Comparison of ENCODE assay signal across 8 mouse cellular contexts in the genomic region with DNA sequence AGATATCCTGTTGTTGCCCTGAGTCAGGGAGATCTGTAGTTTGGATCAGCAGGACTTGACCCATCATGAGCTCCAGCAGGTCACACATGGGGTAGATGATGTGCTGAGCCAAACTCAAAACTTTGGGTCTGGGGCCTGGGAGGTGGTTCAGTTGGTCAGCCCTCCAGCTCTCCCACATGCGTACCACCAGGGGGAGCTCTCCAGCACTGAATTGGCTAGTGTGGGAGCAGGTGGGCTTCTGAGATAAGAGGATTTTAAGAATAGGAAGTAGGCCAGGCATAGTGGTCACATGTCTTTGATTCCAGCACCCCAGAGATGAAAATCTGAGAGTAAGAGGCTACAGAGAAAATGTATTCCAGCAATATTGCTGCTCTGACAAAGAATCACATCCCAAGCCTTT. TPM values are rescaled to one million over a fixed set of nuclear protein-coding genes. Genes with fewer than 3 reads are reported as not detected.
A peak's percentile ranks its signal among the peaks of the same experiment; 100 is the strongest.
DNase-seq lines count a peak whose midpoint lies in the region; ATAC-seq and TF ChIP-seq lines count a peak whose summit lies in the region.

No protein-coding gene starts in this region.

- intact Hi-C loops in gastrocnemius, adult 2 months (cut with DNase I), result loop anchor here (2.0 kb wide), 1 partner anchor 68 kb away; no protein-coding TSS in a partner anchor

- peak; percentile 42 for DNase-seq in gastrocnemius, adult 2 months
- DNase-seq in gastrocnemius, adult 18-20 months (ENCODE audit: low spot score), result no peak
- DNase-seq in spleen, adult 12 weeks (ENCODE audit: low spot score), result peak; percentile 19
- DNase-seq in spleen, postnatal 14 days (ENCODE audit: low spot score in 2 of 2), result no peak
- DNase-seq in embryo, embryonic 11 days, result peak; percentile 76
- no peak for DNase-seq in testis, postnatal 10 days (ENCODE audit: low spot score)
- no peak for DNase-seq in layer of hippocampus, postnatal 14 days (ENCODE audit: low spot score in 2 of 2)

- ATAC-seq in megakaryocyte progenitor cell, adult 5-6 weeks (replicated peaks; ENCODE audit: poor library complexity), result peak; percentile 94

- H3K27ac ChIP-seq in gastrocnemius, adult 2 months, result no peak overlapping the region

- peak; percentile 77 for TF ChIP-seq CTCF in gastrocnemius, adult 2 months (IDR thresholded peaks at IDR 0.05)

- no peak overlapping the region for H3K4me3 ChIP-seq in gastrocnemius, adult 2 months

RNA-seq across cellular contexts. Expression of a gene that starts 11.8 kb away (rescaled TPM):
- 10 to 100 TPM; 20.2 to 20.5 TPM for total RNA-seq in gastrocnemius, adult 2 months (2021)
- total RNA-seq in gastrocnemius, adult 18-20 months (2021), result 10 to 100 TPM; 17.5 to 20.1 TPM
- 42.7 and 43.0 TPM in 2 replicates for total RNA-seq in megakaryocyte progenitor cell, adult 5-6 weeks (2015)
- 15.5 and 26.5 TPM in 2 replicates for total RNA-seq in megakaryocyte progenitor cell, adult 5-6 weeks (2017)
- 10 to 100 TPM; 65.4 to 80.2 TPM for total RNA-seq in layer of hippocampus, postnatal 14 days (2021)

RNA-seq across cellular contexts. Expression of a gene that starts 14.9 kb away (rescaled TPM):
- 10 to 100 TPM; 20.5 to 23.6 TPM for total RNA-seq in gastrocnemius, adult 2 months (2021)
- total RNA-seq in gastrocnemius, adult 18-20 months (2021), result 10 to 100 TPM; 21.8 to 23.4 TPM
- total RNA-seq in megakaryocyte progenitor cell, adult 5-6 weeks (2015), result 7.5 and 10.6 TPM in 2 replicates
- 12.8 and 34.6 TPM in 2 replicates for total RNA-seq in megakaryocyte progenitor cell, adult 5-6 weeks (2017)
- 100 to 1,000 TPM in 1 of 2 experiments, 10 to 100 TPM in 1; 91.8 to 108 TPM for total RNA-seq in layer of hippocampus, postnatal 14 days (2021)

RNA-seq across cellular contexts. Expression of a gene that starts 52.5 kb away (rescaled TPM):
- total RNA-seq in gastrocnemius, adult 2 months (2021), result 1 to 10 TPM; 3.6 to 5.2 TPM
- total RNA-seq in gastrocnemius, adult 18-20 months (2021), result 1 to 10 TPM; 2.6 to 4.0 TPM
- 0.10 TPM in 1 of 2 replicates, not detected in the other for total RNA-seq in megakaryocyte progenitor cell, adult 5-6 weeks (2015)
- 0.07 TPM in 1 of 2 replicates, not detected in the other for total RNA-seq in megakaryocyte progenitor cell, adult 5-6 weeks (2017)
- 1 to 10 TPM; 3.9 TPM for total RNA-seq in layer of hippocampus, postnatal 14 days (2021)

Comparison
In these comparisons a context has a peak if more than half of its experiments do, and no peak if none do; other contexts are left out.
1. DNase-seq: peak in gastrocnemius, adult 2 months (single experiment), spleen, adult 12 weeks (single experiment) and embryo, embryonic 11 days (single experiment); none in gastrocnemius, adult 18-20 months (single experiment), spleen, postnatal 14 days (0 of 2), testis, postnatal 10 days (single experiment) and layer of hippocampus, postnatal 14 days (0 of 2).